Mouse (Mus musculus) hindbrain, postnatal 0 days (tissue): ENCODE measurements around the gene Shisa7. TPM values are rescaled to one million over a fixed set of nuclear protein-coding genes. Genes with fewer than 3 reads are reported as not detected.
"Not testable (repeated sequence)": the region's sequence is repeated elsewhere in the genome, so short reads cannot be mapped to it uniquely, and the experiment has no call there.

ENCODE experiments used
- ATAC-seq: fragments of 200-750 bp; cut with Nextera tagmentation; 2 replicates; pipeline ENCODE4 v1.8.0; 2017; ENCODE audit warnings: mild to moderate bottlenecking, moderate TSS enrichment, moderate library complexity
- DNase-seq: peaks from one replicate; pipeline ENCODE4 v3.0.0-alpha.2; 2015; ENCODE audit warnings: low spot score
- H3K27ac ChIP-seq: fragments of 300-500 bp; sonication (generic); 2 replicates; pipeline ENCODE4 v1.5.1; 2014; ENCODE audit warnings: mild to moderate bottlenecking
- H3K27me3 ChIP-seq: fragments of 300-500 bp; sonication (generic); 2 replicates; pipeline ENCODE4 v1.6.1; 2014; ENCODE audit warnings: low read length, mixed read lengths; ENCODE audit not compliant: insufficient read depth
- H3K36me3 ChIP-seq: fragments of 300-500 bp; sonication (generic); 2 replicates; pipeline ENCODE4 v1.6.1; 2014; ENCODE audit warnings: low read length, mixed read lengths; ENCODE audit not compliant: insufficient read depth
- H3K4me1 ChIP-seq: fragments of 300-500 bp; sonication (generic); 2 replicates; pipeline ENCODE4 v1.6.1; 2014; ENCODE audit warnings: antibody characterized with exemption, low read length, mixed read lengths; ENCODE audit not compliant: insufficient read depth
- H3K4me2 ChIP-seq: fragments of 300-500 bp; sonication (generic); 2 replicates; pipeline ENCODE4 v1.6.1; 2014; ENCODE audit warnings: low read depth, mild to moderate bottlenecking, low read length, moderate library complexity, mixed read lengths
- H3K4me3 ChIP-seq: fragments of 300-500 bp; sonication (generic); 2 replicates; pipeline ENCODE4 v1.5.1; 2014; ENCODE audit warnings: low read length
- H3K9ac ChIP-seq: fragments of 300-500 bp; sonication (generic); replicated peaks from 2 replicates; pipeline ENCODE4 v1.6.1; 2014; ENCODE audit warnings: mild to moderate bottlenecking, low read length, moderate library complexity, mixed read lengths
- H3K9me3 ChIP-seq: fragments of 300-500 bp; sonication (generic); 2 replicates; pipeline ENCODE4 v1.6.1; 2016; ENCODE audit warnings: low read length, mixed read lengths
- CTCF ChIP-seq: IDR thresholded peaks from 2 replicates; pipeline ENCODE4 v1.5.1; 2016; ENCODE audit warnings: antibody characterized with exemption, control low read depth, low read depth
- WGBS: fragments of 180-500 bp; shearing (Covaris S2); extraction: QIAGEN DNeasy Blood & Tissue Kit; methylation state at CpG from one replicate; pipeline ENCODE4 v1.1.7; 2014; 5-methylcytosine and 5-hydroxymethylcytosine counted together
- polyA plus RNA-seq: library from polyadenylated mRNA; unstranded; fragments of >200 nt; fragmentation: Nextera tagmentation; extraction: Ambion mirVana; gene quantifications from 2 replicates; pipeline ENCODE4 v1.2.1, GENCODE M21; 2015
- total RNA-seq: library from RNA; depleted of rRNA; stranded (reverse); fragments of >200 nt; gene quantifications from 2 replicates; pipeline ENCODE4 v1.2.3, GENCODE M21; 2014

Gene Shisa7
- total and polyA plus RNA-seq, 2 experiments from 2014 or later: 6.9 to 46.3 TPM

GRCm38 (mm10) chr7:4866631-4867180 lies 22.2 kb upstream of the Shisa7 start:
- peak overlapping the region; percentile 60 for H3K4me2 ChIP-seq
- peak overlapping the region; percentile 48 for H3K4me3 ChIP-seq
- peak overlapping the region; percentile 56; the same call in 1 of the 2 replicates for H3K9ac ChIP-seq
- ATAC-seq (no peak), DNase-seq (no peak)
- H3K27me3 ChIP-seq: no peaks in the 10 kb centered on the region
- 33% methylated on average over 10 of the region's 10 CpGs for whole genome bisulfite sequencing
- H3K4me1 ChIP-seq: no peaks in the 10 kb centered on the region
- H3K9me3 ChIP-seq: no peaks in the 10 kb centered on the region
- H3K36me3 ChIP-seq: no peaks in the 10 kb centered on the region
- no peak for TF ChIP-seq CTCF
- H3K27ac ChIP-seq: peak overlapping the region; percentile 78

- Histone ChIP-seq H3K9ac (peak overlapping the region; percentile 56), H3K36me3 (no peaks in the 10 kb centered on the region), H3K27ac (peak overlapping the region; percentile 78), H3K27me3 (no peaks in the 10 kb centered on the region), H3K4me1 (no peaks in the 10 kb centered on the region), H3K9me3 (no peaks in the 10 kb centered on the region), H3K4me2 (peak overlapping the region; percentile 60), H3K4me3 (peak overlapping the region; percentile 48)
- TF ChIP-seq CTCF: no peak
- ATAC-seq: peak; percentile 100
- WGBS: 4% methylated on average over 40 of the region's 40 CpGs
- peak; percentile 97 for DNase-seq
Measured at GRCm38 (mm10) chr7:4865579-4866493, 21.3 kb upstream of the Shisa7 start.

GRCm38 (mm10) chr7:4865090-4865489 lies 20.6 kb upstream of the Shisa7 start:
- H3K4me1 ChIP-seq: no peaks in the 10 kb centered on the region
- ATAC-seq (peak; percentile 55), DNase-seq (peak; percentile 58)
- no peaks in the 10 kb centered on the region for H3K27me3 ChIP-seq
- H3K4me2 ChIP-seq: peak overlapping the region; percentile 60; the same call in 1 of the 2 replicates
- H3K9ac ChIP-seq: no peak overlapping the region
- no peaks in the 10 kb centered on the region for H3K36me3 ChIP-seq
- TF ChIP-seq CTCF: peak; percentile 62
- no peaks in the 10 kb centered on the region for H3K9me3 ChIP-seq
- 51% methylated on average over 5 of the region's 5 CpGs for WGBS
- no peak overlapping the region for H3K27ac ChIP-seq
- H3K4me3 ChIP-seq: 0 out of 2 replicates have a peak overlapping the region, but pooled peaks have one; percentile 48

- DNase-seq: no peak
- H3K9me3 ChIP-seq: no peaks in the 10 kb centered on the region
- H3K27ac ChIP-seq: no peak overlapping the region
- H3K36me3 ChIP-seq: no peaks in the 10 kb centered on the region
- no peaks in the 10 kb centered on the region for H3K27me3 ChIP-seq
- 85% methylated on average over 5 of the region's 5 CpGs for WGBS
- no peak for ATAC-seq
- TF ChIP-seq CTCF: no peak
- H3K4me2 ChIP-seq: no peak overlapping the region
- no peak overlapping the region for H3K9ac ChIP-seq
- H3K4me3 ChIP-seq: no peak overlapping the region
- no peaks in the 10 kb centered on the region for H3K4me1 ChIP-seq
Measured at GRCm38 (mm10) chr7:4864130-4864845, 19.8 kb upstream of the Shisa7 start.

- no peak overlapping the region for H3K27ac ChIP-seq
- no peaks in the 10 kb centered on the region for H3K27me3 ChIP-seq
- no peak for TF ChIP-seq CTCF
- H3K4me2 ChIP-seq: no peak overlapping the region
- H3K9me3 ChIP-seq: no peaks in the 10 kb centered on the region
- H3K4me3 ChIP-seq: no peak overlapping the region
- DNase-seq: no peak
- H3K4me1 ChIP-seq: no peaks in the 10 kb centered on the region
- no peak for ATAC-seq
- no peaks in the 10 kb centered on the region for H3K36me3 ChIP-seq
- H3K9ac ChIP-seq: no peak overlapping the region
- WGBS: 78% methylated on average over 7 of the region's 7 CpGs
Measured at GRCm38 (mm10) chr7:4863541-4864080, 19.1 kb upstream of the Shisa7 start.

GRCm38 (mm10) chr7:4863041-4863440 lies 18.5 kb upstream of the Shisa7 start:
- Histone ChIP-seq H3K4me2 (no peak overlapping the region), H3K9me3 (no peaks in the 10 kb centered on the region), H3K4me1 (no peaks in the 10 kb centered on the region), H3K27me3 (no peaks in the 10 kb centered on the region), H3K27ac (no peak overlapping the region), H3K36me3 (no peaks in the 10 kb centered on the region), H3K9ac (no peak overlapping the region), H3K4me3 (no peak overlapping the region)
- 34% methylated on average over 1 of the region's 1 CpGs for WGBS
- no peak for ATAC-seq
- DNase-seq: peak; percentile 23
- TF ChIP-seq CTCF: no peak

GRCm38 (mm10) chr7:4860926-4861325 lies 16.4 kb upstream of the Shisa7 start:
- not testable (repeated sequence) for H3K9me3 ChIP-seq, H3K4me2 ChIP-seq, H3K27ac ChIP-seq, ATAC-seq, H3K27me3 ChIP-seq, DNase-seq, H3K4me3 ChIP-seq, H3K4me1 ChIP-seq, H3K36me3 ChIP-seq, H3K9ac ChIP-seq
- WGBS: 70% methylated on average over 3 of the region's 3 CpGs
